Mouse (Mus musculus): ENCODE data around the gene Lypd3. TPM values are rescaled to one million over a fixed set of nuclear protein-coding genes. Genes with fewer than 3 reads are reported as not detected.

The Lypd3 gene
- polyA plus RNA-seq, 1 experiment from 2014 or later: 2.2 TPM

Other genes with a start within 250 kb of the Lypd3 start
- gene Smg9, start 236.9 kb upstream of the Lypd3 start, polyA plus RNA-seq (2016; fragmentation: Nextera tagmentation; extraction: Ambion mirVana): 28.3 and 29.0 TPM in 2 replicates
- not detected in 2 replicates for gene Irgc1, start 184.3 kb upstream of the Lypd3 start, polyA plus RNA-seq (2016; fragmentation: Nextera tagmentation; extraction: Ambion mirVana)
- gene Plaur, start 174.1 kb upstream of the Lypd3 start, polyA plus RNA-seq (2016; fragmentation: Nextera tagmentation; extraction: Ambion mirVana): 2.2 and 2.5 TPM in 2 replicates
- gene Cadm4, start 154.5 kb upstream of the Lypd3 start, polyA plus RNA-seq (2016; fragmentation: Nextera tagmentation; extraction: Ambion mirVana): 2.9 and 4.5 TPM in 2 replicates
- gene Zfp428, start 129.5 kb upstream of the Lypd3 start, polyA plus RNA-seq (2016; fragmentation: Nextera tagmentation; extraction: Ambion mirVana): 107 and 130 TPM in 2 replicates
- gene AC161166.1, start 124.1 kb upstream of the Lypd3 start, polyA plus RNA-seq (2016; fragmentation: Nextera tagmentation; extraction: Ambion mirVana): 1.0 and 1.4 TPM in 2 replicates
- gene Irgq, start 105.9 kb upstream of the Lypd3 start, polyA plus RNA-seq (2016; fragmentation: Nextera tagmentation; extraction: Ambion mirVana): 6.5 and 8.4 TPM in 2 replicates
- not detected in 2 replicates for gene Pinlyp, start 90.4 kb upstream of the Lypd3 start, polyA plus RNA-seq (2016; fragmentation: Nextera tagmentation; extraction: Ambion mirVana)
- 163 and 182 TPM in 2 replicates for gene Xrcc1, start 90.3 kb upstream of the Lypd3 start, polyA plus RNA-seq (2016; fragmentation: Nextera tagmentation; extraction: Ambion mirVana)
- 27.1 and 31.9 TPM in 2 replicates for gene Ethe1, start 49.0 kb upstream of the Lypd3 start, polyA plus RNA-seq (2016; fragmentation: Nextera tagmentation; extraction: Ambion mirVana)
- 1.6 and 2.6 TPM in 2 replicates for gene Zfp575, start 48.9 kb upstream of the Lypd3 start, polyA plus RNA-seq (2016; fragmentation: Nextera tagmentation; extraction: Ambion mirVana)
- gene Phldb3, start 25.8 kb upstream of the Lypd3 start, polyA plus RNA-seq (2016; fragmentation: Nextera tagmentation; extraction: Ambion mirVana): 0.09 and 0.14 TPM in 2 replicates
- gene Tex101, start 40.1 kb downstream of the Lypd3 start, polyA plus RNA-seq (2016; fragmentation: Nextera tagmentation; extraction: Ambion mirVana): not detected in 2 replicates
- not detected in 2 replicates for gene BC049730, start 72.7 kb downstream of the Lypd3 start, polyA plus RNA-seq (2016; fragmentation: Nextera tagmentation; extraction: Ambion mirVana)
- not detected in 2 replicates for gene Gm4763, start 90.4 kb downstream of the Lypd3 start, polyA plus RNA-seq (2016; fragmentation: Nextera tagmentation; extraction: Ambion mirVana)
- gene Cd177, start 123.8 kb downstream of the Lypd3 start, polyA plus RNA-seq (2016; fragmentation: Nextera tagmentation; extraction: Ambion mirVana): not detected in 2 replicates
- 0.20 and 0.34 TPM in 2 replicates for gene Ceacam10, start 140.7 kb downstream of the Lypd3 start, polyA plus RNA-seq (2016; fragmentation: Nextera tagmentation; extraction: Ambion mirVana)
- gene Gm9844, start 225.7 kb downstream of the Lypd3 start, polyA plus RNA-seq (2016; fragmentation: Nextera tagmentation; extraction: Ambion mirVana): 15.1 and 17.8 TPM in 2 replicates
- not detected in 2 replicates for gene Lypd4, start 233.4 kb downstream of the Lypd3 start, polyA plus RNA-seq (2016; fragmentation: Nextera tagmentation; extraction: Ambion mirVana)
- gene Dmrtc2, start 233.5 kb downstream of the Lypd3 start, polyA plus RNA-seq (2016; fragmentation: Nextera tagmentation; extraction: Ambion mirVana): not detected in 2 replicates
- gene Rps19, start 247.8 kb downstream of the Lypd3 start, polyA plus RNA-seq (2016; fragmentation: Nextera tagmentation; extraction: Ambion mirVana): 2,143 and 2,281 TPM in 2 replicates